Mouse (Mus musculus) embryonic stem cell, embryonic (primary cell): ENCODE data around the gene Tsen34.
"Not testable (repeated sequence)": the region's sequence is repeated elsewhere in the genome, so short reads cannot be mapped to it uniquely, and the experiment has no call there.

Experiments used
- CTCF ChIA-PET, 4 experiments: fragments of 300-600 bp in 2 of 4; fragments of 350-600 bp in 2 of 4; sonication (Branson Sonifier 250); formaldehyde crosslinking; loops; one replicate each; lab custom pipeline; 2022; ENCODE audit warnings: inconsistent platforms in 2 of 4; lab: Charles Lee
- POLR2A ChIA-PET, 4 experiments: fragments of 300-600 bp in 2 of 4; fragments of 350-600 bp in 2 of 4; sonication (Branson Sonifier 250); formaldehyde crosslinking; loops; one replicate each; lab custom pipeline; 2022; ENCODE audit warnings: antibody characterized with exemption in 4 of 4, inconsistent platforms in 1 of 4; lab: Charles Lee

Gene Tsen34

DNA sequence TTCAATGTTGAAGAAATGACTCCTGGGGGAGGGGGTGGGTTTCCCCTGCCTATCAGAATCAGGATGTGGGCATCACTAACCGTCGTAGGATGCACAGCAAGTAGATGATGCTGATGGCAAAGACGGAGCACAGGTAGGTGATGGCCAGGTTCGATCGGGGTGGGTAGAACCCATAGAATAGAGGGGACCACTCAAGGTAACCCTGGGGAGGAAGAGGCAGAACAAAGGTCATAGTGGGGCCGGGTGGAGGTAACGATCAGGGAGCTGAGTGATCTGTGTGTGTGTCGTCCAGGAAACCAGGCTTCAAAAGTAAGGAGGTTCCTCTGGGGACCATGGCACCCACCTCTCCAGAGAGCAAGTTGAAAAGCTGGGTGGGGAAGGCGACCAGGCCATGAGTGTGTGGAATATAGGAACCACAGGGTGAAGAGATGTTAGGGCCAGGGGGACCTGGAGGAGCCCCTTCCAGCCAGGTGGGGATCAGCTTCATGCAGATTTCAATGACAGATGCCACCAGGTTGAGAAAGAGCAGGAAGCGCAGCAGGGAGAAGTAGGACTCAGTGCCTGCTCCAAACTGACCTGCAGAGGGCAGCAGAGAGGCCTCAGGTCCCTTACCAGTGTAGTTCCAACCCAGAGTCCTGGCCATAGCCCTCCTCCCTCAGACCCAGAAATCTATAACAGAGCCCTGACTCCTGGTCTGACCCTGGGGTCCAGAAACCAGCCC is 18.0 kb upstream of the Tsen34 start:
- POLR2A ChIA-PET, result interaction anchor here (0.6 to 11.1 kb wide), 18 partner anchors 8 to 327 kb away, joined by 3 to 172 read pairs (median 5); partner anchors contain the start of genes Leng1 (in 4 of the 4), Tsen34 (in 3 of the 4), Mboat7 (in 2 of the 4) and Cnot3 (in 1 of the 4)
- CTCF ChIA-PET, result interaction anchor here (0.6 to 2.0 kb wide), 11 partner anchors 9 to 796 kb away, joined by 3 to 11 read pairs (median 5); partner anchors contain the start of genes Mboat7 (in 3 of the 4), Tsen34 (in 3 of the 4) and Leng1 (in 2 of the 4)

DNA sequence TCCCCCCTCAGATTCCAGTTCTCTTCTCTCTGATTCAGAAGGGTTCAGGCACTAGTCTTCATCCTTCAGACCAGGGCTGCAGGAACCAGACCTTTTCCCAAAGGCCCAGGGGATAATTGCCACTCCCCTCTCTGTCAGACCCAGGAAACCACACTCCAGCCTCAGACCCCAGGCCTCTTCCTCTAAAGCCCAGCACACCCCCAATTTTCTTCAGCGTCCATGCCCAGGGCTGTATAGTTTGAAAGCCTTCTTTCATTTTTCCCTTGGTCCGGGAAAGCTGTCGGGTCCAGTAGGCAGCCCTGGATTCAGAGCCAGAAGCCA is 17.5 kb upstream of the Tsen34 start:
- ChIA-PET POLR2A (interaction anchor here (0.6 to 11.1 kb wide), 20 partner anchors 9 to 1138 kb away, joined by 3 to 172 read pairs (median 5); partner anchors contain the start of genes Leng1 (in 3 of the 4), Tsen34 (in 3 of the 4), Mboat7 (in 2 of the 4) and Cnot3 (in 1 of the 4)), CTCF (interaction anchor here in 3 of 4 experiments (0.6 to 2.0 kb wide), 10 partner anchors 8 to 852 kb away, joined by 3 to 11 read pairs (median 4); partner anchors contain the start of genes Mboat7 (in 2 of the 3) and Tsen34 (in 2 of the 3))

DNA sequence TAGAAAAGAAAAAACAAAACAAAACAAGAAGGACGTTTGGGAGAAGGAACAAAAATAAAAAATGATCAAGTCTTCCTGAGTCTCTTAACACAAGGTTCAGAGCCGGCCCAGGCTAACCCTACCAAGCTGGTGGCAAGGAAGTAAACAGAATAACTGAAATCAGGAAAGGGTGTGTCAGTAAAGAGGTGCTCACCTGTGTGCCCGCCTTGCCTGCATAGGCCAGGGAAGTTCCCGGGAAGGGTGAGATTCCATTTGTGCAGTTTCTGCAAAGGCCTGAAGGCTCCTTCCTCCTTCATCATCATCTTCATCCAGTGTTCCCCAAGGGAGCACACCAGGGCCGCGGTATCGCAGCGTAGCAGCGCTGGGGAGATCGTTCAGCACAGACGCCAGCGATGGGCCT is 16.3 kb upstream of the Tsen34 start:
- POLR2A ChIA-PET, result interaction anchor here in 3 of 4 experiments (1.2 to 11.1 kb wide), 14 partner anchors 10 to 59 kb away, joined by 3 to 172 read pairs (median 13); partner anchors contain the start of genes Cnot3 (in 3 of the 3), Leng1 (in 2 of the 3), Mboat7 (in 2 of the 3) and Tsen34 (in 2 of the 3)
- CTCF ChIA-PET, result interaction anchor here in 3 of 4 experiments (0.5 to 1.5 kb wide), 5 partner anchors 10 to 795 kb away, joined by 3 to 4 read pairs (median 3); partner anchors contain the start of gene Cnot3 (in 1 of the 3)

DNA sequence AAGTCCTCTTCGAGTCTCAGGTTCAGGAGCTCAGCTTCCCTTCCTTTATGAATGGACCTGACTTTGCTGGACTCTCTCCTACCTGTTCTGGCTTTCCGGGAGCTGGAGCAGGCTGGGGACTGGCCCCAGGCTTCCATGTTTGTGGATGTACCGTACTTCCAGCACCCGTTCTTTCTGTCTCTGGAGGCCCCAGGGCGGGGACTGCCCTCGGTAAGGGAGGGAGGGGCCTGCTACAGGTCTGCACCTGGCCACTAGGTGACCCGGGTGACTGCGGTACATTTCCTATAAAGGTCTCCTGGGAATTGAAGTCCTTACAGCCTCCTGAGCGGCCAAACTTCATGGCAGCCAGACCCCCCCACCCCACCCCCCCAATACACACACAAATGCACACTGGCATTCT is 15.3 kb upstream of the Tsen34 start, which contains the start of gene Tmc4:
TSS of gene Tmc4 (minus strand) at position 212 of the 400 bp plus-strand sequence.
- CTCF ChIA-PET, result interaction anchor here in 2 of 4 experiments (0.9 to 1.5 kb wide), 5 partner anchors 13 to 750 kb away, joined by 3 to 7 read pairs (median 3); partner anchors contain the start of genes Cnot3 (in 1 of the 2) and Tsen34 (in 1 of the 2)
- POLR2A ChIA-PET, result interaction anchor here (0.6 to 11.1 kb wide), 20 partner anchors 11 to 203 kb away, joined by 3 to 172 read pairs (median 4); partner anchors contain the start of genes Cnot3 (in 3 of the 4), Leng1 (in 3 of the 4), Mboat7 (in 3 of the 4) and Tsen34 (in 3 of the 4)

DNA sequence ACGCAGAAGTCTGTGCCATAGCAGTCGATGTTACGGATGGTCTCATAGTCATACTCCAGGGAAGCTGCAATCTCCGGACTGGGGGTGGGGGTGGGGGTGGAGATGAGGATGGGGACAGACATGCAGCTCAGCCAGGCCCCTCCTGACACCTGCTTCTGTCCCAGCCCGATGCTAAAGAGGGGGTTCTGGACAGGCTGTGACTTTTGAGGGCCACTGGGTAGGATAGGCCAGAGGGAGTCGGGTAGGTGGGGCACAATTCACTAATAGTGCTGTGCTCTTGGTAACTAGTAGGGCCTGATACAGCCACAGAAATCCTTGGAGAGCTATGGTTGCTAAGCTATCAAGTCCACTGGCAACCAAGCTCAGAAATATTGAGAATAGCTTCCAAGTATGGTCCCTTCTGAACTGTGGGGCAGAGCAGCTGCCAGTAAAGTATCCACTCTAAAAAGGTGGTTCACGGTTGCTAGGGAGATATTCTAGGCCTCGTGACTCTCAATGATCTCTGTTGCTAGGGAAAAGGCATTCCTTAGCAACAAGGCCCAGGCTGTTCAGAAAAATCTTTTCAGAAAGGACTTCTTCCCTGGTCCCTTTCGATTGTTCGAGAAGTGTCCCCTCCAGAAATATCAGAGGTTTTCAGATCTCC is 8.6 kb upstream of the Tsen34 start:
- ChIA-PET POLR2A (interaction anchor here (0.6 to 18.6 kb wide), 20 partner anchors 9 to 787 kb away, joined by 3 to 650 read pairs (median 6); partner anchors contain the start of genes Mboat7 (in 4 of the 4), Tsen34 (in 3 of the 4), Leng1 (in 2 of the 4) and Cnot3 (in 1 of the 4)), CTCF (interaction anchor here in 2 of 4 experiments (1.0 to 1.1 kb wide), 2 partner anchors 9 to 12 kb away, joined by 3 read pairs; no protein-coding TSS in a partner anchor)

DNA sequence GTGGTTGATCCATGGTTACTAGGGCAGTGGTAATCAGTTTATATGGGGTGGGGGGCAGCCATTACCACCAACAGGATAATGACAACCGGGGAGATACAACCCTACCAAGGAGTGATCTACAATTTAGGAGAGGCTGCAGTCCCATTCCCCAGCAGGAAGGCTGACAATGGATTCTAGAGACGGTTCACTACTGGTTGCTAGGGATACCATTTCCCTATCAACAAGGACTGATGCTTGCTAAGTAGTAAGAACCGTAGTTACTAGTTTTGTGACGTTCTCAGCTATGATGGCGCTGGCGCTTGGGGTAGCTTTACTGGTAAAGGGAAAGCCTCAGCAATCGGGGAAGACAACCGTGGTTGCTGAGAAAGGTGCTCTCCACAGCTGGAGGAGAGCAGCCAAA is 8.0 kb upstream of the Tsen34 start:
- CTCF ChIA-PET, result interaction anchor here in 1 of 4 experiments (1.1 kb wide), 1 partner anchor 13 kb away, joined by 3 read pairs; no protein-coding TSS in a partner anchor
- POLR2A ChIA-PET, result interaction anchor here (0.6 to 18.6 kb wide), 17 partner anchors 8 to 786 kb away, joined by 3 to 650 read pairs (median 6); partner anchors contain the start of genes Mboat7 (in 3 of the 4), Tsen34 (in 3 of the 4), Cnot3 (in 1 of the 4) and Leng1 (in 1 of the 4)

DNA sequence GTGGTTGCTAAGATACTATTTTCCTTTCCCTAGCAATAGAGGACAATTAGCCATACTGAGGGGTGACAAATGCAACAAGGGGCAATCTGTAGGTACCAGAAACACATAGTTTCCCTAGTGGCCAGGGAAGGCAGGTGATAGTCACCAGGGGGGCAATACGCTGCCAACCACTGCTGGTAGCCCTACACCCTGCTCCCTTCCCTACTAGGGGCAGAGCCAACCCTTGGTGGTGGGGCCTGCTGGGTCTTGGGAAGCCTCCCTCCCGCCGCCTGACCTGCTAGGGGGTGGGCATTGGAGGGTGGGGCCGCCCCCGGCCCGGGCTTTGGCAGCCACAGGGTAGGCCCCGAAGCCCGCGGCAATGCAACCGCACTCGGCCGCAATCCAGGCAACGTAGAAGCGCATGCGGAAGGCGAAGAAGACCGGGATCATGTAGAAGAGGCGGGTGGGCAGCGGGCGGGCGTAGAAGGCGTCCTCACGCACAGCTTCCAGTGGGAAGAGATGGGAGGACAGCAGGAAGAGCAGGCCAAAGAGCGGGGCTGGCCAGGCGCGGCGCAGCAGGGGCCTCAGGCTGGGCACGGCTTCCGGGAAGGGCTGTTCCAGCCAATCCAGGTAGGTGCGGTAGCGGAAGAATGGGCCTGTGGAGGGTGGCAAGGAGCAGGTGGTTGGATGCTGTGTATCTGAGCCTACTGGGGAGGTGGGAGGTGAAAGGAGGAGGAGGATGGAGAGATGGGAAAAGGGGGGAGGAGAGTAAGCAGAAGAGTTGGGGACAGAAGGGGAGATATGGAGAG is 7.1 kb upstream of the Tsen34 start:
- POLR2A ChIA-PET, result interaction anchor here (0.6 to 18.6 kb wide), 22 partner anchors 7 to 69 kb away, joined by 3 to 650 read pairs (median 4); partner anchors contain the start of genes Mboat7 (in 3 of the 4), Tsen34 (in 3 of the 4), Cnot3 (in 2 of the 4) and Leng1 (in 1 of the 4)
- CTCF ChIA-PET, result interaction anchor here in 1 of 4 experiments (1.0 kb wide), 1 partner anchor 10 kb away, joined by 3 read pairs; no protein-coding TSS in a partner anchor

DNA sequence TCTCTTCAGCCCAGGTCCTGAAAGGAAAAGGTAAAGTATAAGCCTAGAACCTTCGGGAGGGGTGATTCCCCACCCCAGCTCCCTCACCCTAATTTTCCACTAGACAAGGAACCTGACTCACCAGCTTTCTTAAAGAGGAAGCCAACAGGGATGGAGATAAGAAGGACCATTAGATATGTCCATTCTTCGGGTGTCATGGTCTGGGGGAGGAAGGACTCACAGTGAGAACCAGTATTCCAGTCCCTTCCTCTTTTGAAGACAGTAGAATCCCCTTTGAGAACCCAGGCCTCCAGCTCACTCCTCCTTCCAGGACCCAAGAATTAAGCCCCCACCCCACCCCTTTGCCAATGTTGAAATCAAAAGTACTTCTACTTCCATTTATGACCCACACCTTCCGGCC is 744 bp upstream of the Tsen34 start:
- ChIA-PET CTCF (interaction anchor here (0.6 to 2.3 kb wide), 10 partner anchors 12 to 735 kb away, joined by 3 to 11 read pairs (median 6); partner anchors contain the start of genes Ndufa3 (in 1 of the 4) and Oscar (in 1 of the 4)), POLR2A (interaction anchor here (0.5 to 18.6 kb wide), 57 partner anchors 7 to 1061 kb away, joined by 3 to 650 read pairs (median 10); partner anchors contain the start of genes Cnot3 (in 3 of the 4), Leng1 (in 3 of the 4), Prpf31 (in 3 of the 4) and Rps9 (in 3 of the 4))

DNA sequence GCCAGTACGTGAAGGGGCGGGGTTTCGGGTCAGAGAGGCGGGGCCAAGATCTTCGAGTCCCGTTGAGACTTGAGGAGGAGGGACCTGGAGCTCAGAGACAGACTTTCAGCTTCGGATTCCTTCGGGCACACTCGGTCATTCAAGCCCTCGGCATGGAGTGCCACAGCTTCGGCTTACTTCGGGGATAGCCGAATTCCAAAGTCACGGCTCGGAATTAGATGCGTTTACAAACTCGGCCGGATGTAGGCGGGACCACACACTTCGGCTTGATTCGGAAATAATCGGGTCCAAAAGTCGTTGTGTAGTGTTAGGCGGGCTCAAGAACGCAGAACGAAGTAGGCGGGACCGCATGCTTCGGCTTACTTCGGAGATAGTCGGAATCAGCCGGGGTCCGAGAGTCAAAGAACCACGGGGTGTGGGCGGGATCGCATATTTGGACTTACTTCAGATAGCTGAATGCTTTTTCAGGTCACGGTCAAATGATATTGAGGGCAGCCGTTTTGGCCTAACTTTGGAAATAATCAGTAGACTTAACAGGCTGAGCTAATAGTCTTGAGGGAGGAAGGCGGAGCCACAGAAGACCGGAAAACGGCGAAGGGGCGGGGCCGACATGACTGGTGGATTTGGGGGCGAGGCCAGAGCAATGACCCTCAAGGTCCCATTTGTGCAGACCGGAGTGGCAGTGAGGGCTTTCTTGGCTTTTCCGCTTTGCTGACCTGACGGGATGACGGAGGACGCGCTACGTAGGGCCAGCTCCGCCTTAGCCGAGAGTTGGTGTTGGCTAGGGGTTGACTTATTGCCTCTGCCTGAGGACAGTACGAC is 535 bp downstream of the Tsen34 start, which contains the start of gene Mboat7:
TSS of gene Mboat7 (minus strand) at position 537 of the 822 bp plus-strand sequence.
- POLR2A ChIA-PET, result interaction anchor here (0.6 to 18.6 kb wide), 180 partner anchors 9 to 1345 kb away, joined by 3 to 650 read pairs (median 5); partner anchors contain the start of genes Leng1 (in 4 of the 4), Cnot3 (in 3 of the 4), Leng8 (in 3 of the 4) and Leng9 (in 3 of the 4)
- CTCF ChIA-PET, result interaction anchor here (0.5 to 2.3 kb wide), 20 partner anchors 12 to 833 kb away, joined by 3 to 11 read pairs (median 4); partner anchors contain the start of genes Ndufa3 (in 3 of the 4) and Oscar (in 1 of the 4)

DNA sequence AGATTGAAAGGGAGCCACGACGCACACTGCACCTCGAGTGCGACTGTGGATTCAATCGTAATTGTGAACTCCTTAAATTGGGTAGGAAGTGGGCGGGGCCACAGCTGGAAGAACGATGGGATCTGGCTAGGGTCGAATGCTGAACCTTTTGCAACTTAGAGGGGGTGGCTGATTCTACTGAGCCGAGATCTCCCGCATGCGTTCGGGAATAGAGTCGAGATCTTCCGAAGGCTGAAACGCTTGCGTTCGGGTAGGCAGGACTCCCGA is 1.1 kb downstream of the Tsen34 start:
- ChIA-PET POLR2A (interaction anchor here (0.5 to 18.6 kb wide), 121 partner anchors 8 to 1344 kb away, joined by 3 to 650 read pairs (median 7); partner anchors contain the start of genes Leng1 (in 4 of the 4), Cnot3 (in 3 of the 4), Leng8 (in 3 of the 4) and Ndufa3 (in 3 of the 4)), CTCF (interaction anchor here (0.5 to 2.3 kb wide), 11 partner anchors 19 to 816 kb away, joined by 4 to 11 read pairs (median 6); partner anchors contain the start of genes Ndufa3 (in 3 of the 4) and Oscar (in 1 of the 4))

DNA sequence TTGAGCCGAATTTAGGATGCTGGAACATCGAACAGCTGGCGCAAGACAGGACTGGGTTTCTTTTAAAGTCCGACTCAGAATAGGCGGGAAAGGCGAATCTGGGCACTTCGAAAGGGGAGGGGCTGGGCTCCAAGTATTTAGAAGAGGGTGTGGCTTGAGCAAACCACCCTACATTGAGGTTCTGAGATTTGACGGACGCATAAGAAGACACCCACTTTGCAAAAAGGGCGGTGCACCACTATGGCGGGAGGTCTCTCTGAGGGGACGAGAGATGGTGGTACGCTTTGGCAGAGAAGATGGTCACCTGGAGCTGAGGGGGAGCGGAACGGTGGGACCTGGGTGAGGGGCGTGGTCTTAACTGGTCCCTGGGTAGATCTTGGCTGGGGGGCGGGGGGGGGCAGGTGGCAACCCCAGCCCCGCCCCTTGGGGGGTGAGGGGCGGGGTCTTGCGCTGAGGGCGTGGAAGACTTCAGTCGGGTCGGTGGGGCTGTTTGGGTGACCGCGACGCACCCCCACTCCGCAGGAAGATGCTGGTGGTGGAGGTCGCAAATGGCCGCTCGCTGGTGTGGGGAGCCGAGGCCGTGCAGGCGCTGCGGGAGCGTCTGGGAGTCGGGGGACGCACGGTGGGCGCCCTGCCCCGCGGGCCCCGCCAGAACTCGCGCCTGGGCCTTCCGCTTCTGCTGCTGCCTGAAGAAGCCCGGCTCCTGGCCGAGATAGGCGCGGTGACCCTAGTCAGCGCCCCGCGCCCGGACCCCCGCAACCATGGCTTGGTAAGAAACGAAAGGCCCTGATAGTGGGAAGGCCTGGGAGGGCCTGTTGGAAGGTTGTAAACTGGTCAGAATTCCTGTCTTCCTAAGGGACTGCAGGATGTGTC is 1.6 kb downstream of the Tsen34 start:
- ChIA-PET POLR2A (interaction anchor here (0.5 to 18.6 kb wide), 83 partner anchors 8 to 1319 kb away, joined by 3 to 650 read pairs (median 8); partner anchors contain the start of genes Cnot3 (in 3 of the 4), Leng1 (in 3 of the 4), Ndufa3 (in 3 of the 4) and Rps9 (in 3 of the 4)), CTCF (interaction anchor here in 2 of 4 experiments (0.5 to 2.3 kb wide), 2 partner anchors 27 to 287 kb away, joined by 4 to 7 read pairs; no protein-coding TSS in a partner anchor)

DNA sequence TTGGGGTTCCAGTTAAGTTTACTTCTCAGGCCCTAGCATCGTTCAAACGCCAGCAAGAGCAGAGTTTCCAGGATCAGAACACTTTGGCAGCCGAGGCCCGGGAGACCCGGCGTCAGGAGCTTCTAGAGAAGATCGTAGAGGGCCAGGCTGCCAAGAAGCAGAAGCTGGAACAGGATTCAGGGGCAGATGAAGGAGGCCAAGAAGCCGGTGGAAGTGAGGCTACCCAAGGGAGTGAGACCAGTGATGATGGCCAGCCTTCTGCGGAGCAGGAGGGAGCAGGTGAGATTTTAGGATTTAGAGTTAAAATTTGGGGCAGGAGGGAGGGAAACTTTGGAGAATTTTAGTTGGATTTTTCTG is 2.3 kb downstream of the Tsen34 start:
- CTCF ChIA-PET, result not testable (repeated sequence)
- POLR2A ChIA-PET, result interaction anchor here in 3 of 4 experiments (0.8 to 18.6 kb wide), 18 partner anchors 9 to 442 kb away, joined by 3 to 650 read pairs (median 39); partner anchors contain the start of genes Cnot3 (in 3 of the 3), Leng1 (in 3 of the 3), Rps9 (in 3 of the 3) and Leng8 (in 1 of the 3)

DNA sequence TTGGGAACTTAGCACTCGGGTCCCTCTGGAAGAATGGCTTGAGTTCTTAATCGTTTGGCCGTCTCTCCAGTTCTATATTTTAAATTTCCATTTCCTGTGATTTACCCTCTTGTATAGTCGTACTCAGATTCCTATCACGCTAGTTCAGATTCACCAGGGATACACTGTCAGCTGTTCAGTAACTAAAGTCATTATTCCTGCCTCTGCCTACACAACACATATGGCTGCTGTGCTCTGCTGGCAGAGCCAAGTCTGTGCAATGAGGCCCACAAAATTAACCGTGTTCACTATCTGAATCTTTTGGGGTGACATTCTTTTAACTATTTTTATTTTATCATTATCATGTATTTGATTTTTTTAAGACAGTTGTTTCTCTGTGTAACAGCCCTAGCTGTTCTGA is 5.8 kb downstream of the Tsen34 start:
- POLR2A ChIA-PET, result interaction anchor here in 2 of 4 experiments (0.7 to 18.6 kb wide), 6 partner anchors 8 to 68 kb away, joined by 3 to 650 read pairs (median 15); partner anchors contain the start of genes Cnot3 (in 2 of the 2) and Rps9 (in 2 of the 2)
- CTCF ChIA-PET, result no interaction called here
